ENCODE assay signal across 20 mouse cellular contexts in the genomic region with DNA sequence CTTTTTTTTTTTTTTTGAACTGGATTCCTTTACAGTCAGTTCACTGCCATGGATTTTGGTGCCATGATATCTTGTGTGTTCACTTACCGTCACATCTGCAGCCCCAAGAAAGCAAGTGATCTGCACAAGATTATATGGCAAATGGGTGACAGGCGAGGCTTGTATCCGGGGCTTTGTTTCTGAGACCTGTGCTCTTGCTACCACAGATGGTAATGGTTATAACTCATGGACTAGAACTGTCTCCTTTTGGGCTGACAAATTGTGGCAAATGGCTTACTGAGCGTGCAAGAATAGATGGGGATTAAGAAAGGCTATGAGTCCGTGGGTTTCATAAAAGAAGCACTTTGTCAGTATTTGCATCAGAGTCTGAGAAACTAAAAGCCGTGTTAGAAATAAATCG.
A peak's percentile ranks its signal among the peaks of the same experiment; 100 is the strongest.
DNase-seq lines count a peak whose midpoint lies in the region; ATAC-seq lines count a peak whose summit lies in the region.
"Had no signal": no experiment of that assay in that cellular context is flagged by ENCODE, and none has a peak within 500 bp of the region (broad histone marks: within the 10 kb centered on the region; RNA-seq: fewer than 3 reads in every experiment).

No protein-coding gene starts in this region.

- 30% methylated on average over 7 of the region's 7 CpGs for WGBS in limb, embryonic 11.5 days
- 37% methylated on average over 7 of the region's 7 CpGs for WGBS in limb, embryonic 10.5 days
- WGBS in embryonic facial prominence, embryonic 12.5 days, result 28% methylated on average over 7 of the region's 7 CpGs
- WGBS in limb, embryonic 12.5 days, result 34% methylated on average over 7 of the region's 7 CpGs

- no peak overlapping the region for H3K4me3 ChIP-seq in limb, embryonic 11.5 days (ENCODE audit: low read depth, low read length)
- H3K4me3 ChIP-seq in limb, embryonic 10.5 days, result no peak overlapping the region
- H3K4me3 ChIP-seq in embryonic facial prominence, embryonic 12.5 days, result no peak overlapping the region
- no peak overlapping the region for H3K4me3 ChIP-seq in limb, embryonic 12.5 days (replicated peaks)
- H3K4me3 ChIP-seq: forebrain, embryonic 13.5 days; gastrocnemius, adult 2 months; heart, embryonic 12.5 days; hindbrain, embryonic 15.5 days had no signal

- H3K9ac ChIP-seq in limb, embryonic 11.5 days (ENCODE audit: low read length), result no peak overlapping the region
- H3K9ac ChIP-seq in embryonic facial prominence, embryonic 12.5 days, result no peak overlapping the region
- H3K9ac ChIP-seq in limb, embryonic 12.5 days (replicated peaks), result no peak overlapping the region
- H3K9ac ChIP-seq: forebrain, embryonic 13.5 days; forebrain, postnatal 0 days; heart, embryonic 12.5 days; hindbrain, embryonic 15.5 days had no signal

- no peak overlapping the region for H3K27ac ChIP-seq in limb, embryonic 11.5 days (replicated peaks; ENCODE audit: low read depth, low read length)
- no peak overlapping the region for H3K27ac ChIP-seq in limb, embryonic 10.5 days
- no peak overlapping the region for H3K27ac ChIP-seq in embryonic facial prominence, embryonic 12.5 days
- H3K27ac ChIP-seq in limb, embryonic 12.5 days, result no peak overlapping the region
- H3K27ac ChIP-seq: forebrain, embryonic 13.5 days; gastrocnemius, adult 2 months; hindbrain, embryonic 15.5 days had no signal

- peak; percentile 63; the same call in 1 of the 2 replicates for ATAC-seq in limb, embryonic 11.5 days (ENCODE audit: insufficient number of reproducible peaks, low FRiP score, low TSS enrichment, low read depth)
- ATAC-seq in embryonic facial prominence, embryonic 12.5 days (ENCODE audit: insufficient number of reproducible peaks, insufficient read depth, low FRiP score, low TSS enrichment), result no peak
- peak; percentile 73; the same call in 1 of the 2 replicates for ATAC-seq in limb, embryonic 12.5 days (ENCODE audit: insufficient number of reproducible peaks, insufficient read depth, low FRiP score, low TSS enrichment, low read depth)
- ATAC-seq: activated CD4-positive, CD25-positive, alpha-beta regulatory T cell, adult 4 months; forebrain, embryonic 13.5 days; forebrain, postnatal 0 days; Patski had no signal

- H3K4me2 ChIP-seq in limb, embryonic 11.5 days (ENCODE audit: low read depth, severe bottlenecking), result no peak overlapping the region
- H3K4me2 ChIP-seq in embryonic facial prominence, embryonic 12.5 days (replicated peaks), result peak overlapping the region; percentile 8; the same call in 1 of the 2 replicates
- H3K4me2 ChIP-seq in limb, embryonic 12.5 days, result no peak overlapping the region
- H3K4me2 ChIP-seq: forebrain, embryonic 13.5 days; heart, embryonic 12.5 days; hindbrain, embryonic 15.5 days had no signal

- H3K4me1 ChIP-seq in limb, embryonic 11.5 days (ENCODE audit: control insufficient read depth, insufficient read depth, low read length), result no peaks in the 10 kb centered on the region
- peaks cover 9% of the 10 kb centered on the region for H3K4me1 ChIP-seq in limb, embryonic 10.5 days
- H3K4me1 ChIP-seq in embryonic facial prominence, embryonic 12.5 days, result peaks cover 8% of the 10 kb centered on the region; the same call in 1 of the 2 replicates
- no peaks in the 10 kb centered on the region for H3K4me1 ChIP-seq in limb, embryonic 12.5 days (replicated peaks)
- H3K4me1 ChIP-seq: forebrain, embryonic 13.5 days; heart, embryonic 12.5 days; hindbrain, embryonic 15.5 days had no signal

- peak; percentile 40 for DNase-seq in limb, embryonic 11.5 days (ENCODE audit: low spot score)
- no peak for DNase-seq in limb, embryonic 10.5 days (ENCODE audit: low spot score)
- no peak for DNase-seq in MN1 (ENCODE audit: low spot score)
- DNase-seq in right cerebral cortex, adult 2 months (ENCODE audit: low spot score in 2 of 2), result no peak
- no peak for DNase-seq in lung, postnatal 10 days
- DNase-seq: adrenal gland, postnatal 14 days; cerebellum, adult 11-12 months; cerebellum, adult 9-10 months; cerebellum, postnatal 25 days; forebrain, postnatal 0 days; gastrocnemius, adult 2 months; gastrocnemius, postnatal 25 days; heart, postnatal 36 days had no signal

- H3K27me3 ChIP-seq in limb, embryonic 11.5 days (ENCODE audit: control insufficient read depth, insufficient read depth, low read length), result no peaks in the 10 kb centered on the region
- no peaks in the 10 kb centered on the region for H3K27me3 ChIP-seq in limb, embryonic 10.5 days (ENCODE audit: low read depth, poor library complexity, severe bottlenecking)
- H3K27me3 ChIP-seq in embryonic facial prominence, embryonic 12.5 days, result no peaks in the 10 kb centered on the region
- H3K27me3 ChIP-seq in limb, embryonic 12.5 days, result no peaks in the 10 kb centered on the region
- H3K27me3 ChIP-seq: forebrain, embryonic 13.5 days; heart, embryonic 12.5 days; hindbrain, embryonic 15.5 days had no signal

- H3K36me3 ChIP-seq in limb, embryonic 11.5 days (ENCODE audit: control insufficient read depth, insufficient read depth, low read length), result no peaks in the 10 kb centered on the region
- no peaks in the 10 kb centered on the region for H3K36me3 ChIP-seq in limb, embryonic 10.5 days
- H3K36me3 ChIP-seq in embryonic facial prominence, embryonic 12.5 days, result no peaks in the 10 kb centered on the region
- no peaks in the 10 kb centered on the region for H3K36me3 ChIP-seq in limb, embryonic 12.5 days
- H3K36me3 ChIP-seq: heart, embryonic 12.5 days; hindbrain, embryonic 15.5 days had no signal

- no peaks in the 10 kb centered on the region for H3K9me3 ChIP-seq in limb, embryonic 11.5 days (ENCODE audit: control insufficient read depth, low read length)
- no peaks in the 10 kb centered on the region for H3K9me3 ChIP-seq in limb, embryonic 10.5 days (replicated peaks)
- H3K9me3 ChIP-seq in embryonic facial prominence, embryonic 12.5 days, result no peaks in the 10 kb centered on the region
- no peaks in the 10 kb centered on the region for H3K9me3 ChIP-seq in limb, embryonic 12.5 days
- H3K9me3 ChIP-seq: forebrain, embryonic 13.5 days; heart, embryonic 12.5 days; hindbrain, embryonic 15.5 days had no signal
